Mouse (Mus musculus) small intestine, adult 2 months (tissue): ENCODE measurements around the gene Ube2e1.

Experiments
- CTCF ChIP-seq: fragments of 200-500 bp; IDR thresholded peaks from 2 replicates; pipeline ENCODE4 v1.5.1; 2012; ENCODE audit warnings: low read depth, mild to moderate bottlenecking, control low read depth, inconsistent platforms, low read length, moderate library complexity, mixed read lengths; ENCODE audit not compliant: insufficient replicate concordance, insufficient read length; ENCODE audit errors: extremely low read depth
- POLR2A ChIP-seq: fragments of 200-500 bp; IDR thresholded peaks from 2 replicates; pipeline ENCODE4 v1.6.1; 2012; ENCODE audit warnings: low read depth, mild to moderate bottlenecking, control low read depth, inconsistent platforms, low read length, moderate library complexity

GRCm38 (mm10) chr14:18356442-18356841, 24.8 kb upstream of the Ube2e1 start:
- no peak for TF ChIP-seq POLR2A
- TF ChIP-seq CTCF = no peak
